Mouse (Mus musculus): ENCODE results near the gene Prkcb. TPM values are rescaled to one million over a fixed set of nuclear protein-coding genes. Genes with fewer than 3 reads are reported as not detected.

The Prkcb gene
- polyA plus RNA-seq, 1 experiment = 0.83 TPM

DNA sequence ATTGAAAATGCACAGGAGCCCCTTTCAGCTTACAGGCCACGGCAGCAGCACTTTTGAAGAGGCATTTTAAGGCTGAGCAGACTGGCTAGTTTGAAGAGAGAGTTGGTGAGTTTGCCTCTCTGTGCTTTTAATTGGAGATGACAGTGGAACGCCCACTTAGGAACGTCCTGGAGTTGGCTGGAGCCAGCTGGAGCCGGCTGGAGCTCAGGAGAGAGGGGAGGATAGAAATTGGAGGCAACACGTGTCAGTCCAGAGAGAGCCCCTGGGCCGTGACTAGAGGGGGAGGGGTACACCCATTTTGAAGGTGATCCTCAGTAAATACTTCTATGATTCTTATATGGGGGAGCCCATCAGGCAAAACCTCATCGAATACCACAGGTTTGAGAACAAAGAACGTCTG is 287.0 kb downstream of the Prkcb start:
- H3K9me3 ChIP-seq = no peaks in the 10 kb centered on the region
- TF ChIP-seq GATA1 (IDR thresholded peaks at IDR 0.05; ENCODE audit: borderline replicate concordance, low read length) = no peak
- TF ChIP-seq FLI1 (IDR thresholded peaks at IDR 0.05; ENCODE audit: low read length) = no peak
- H3K36me3 ChIP-seq (replicated peaks; ENCODE audit: low read length) = no peaks in the 10 kb centered on the region
- no peaks in the 10 kb centered on the region for H3K27me3 ChIP-seq (replicated peaks)
- H3K4me1 ChIP-seq = 0 out of 2 replicates have a peak, but pooled peaks cover 3% of the 10 kb centered on the region
- no peak overlapping the region for H3K4me3 ChIP-seq (replicated peaks)

DNA sequence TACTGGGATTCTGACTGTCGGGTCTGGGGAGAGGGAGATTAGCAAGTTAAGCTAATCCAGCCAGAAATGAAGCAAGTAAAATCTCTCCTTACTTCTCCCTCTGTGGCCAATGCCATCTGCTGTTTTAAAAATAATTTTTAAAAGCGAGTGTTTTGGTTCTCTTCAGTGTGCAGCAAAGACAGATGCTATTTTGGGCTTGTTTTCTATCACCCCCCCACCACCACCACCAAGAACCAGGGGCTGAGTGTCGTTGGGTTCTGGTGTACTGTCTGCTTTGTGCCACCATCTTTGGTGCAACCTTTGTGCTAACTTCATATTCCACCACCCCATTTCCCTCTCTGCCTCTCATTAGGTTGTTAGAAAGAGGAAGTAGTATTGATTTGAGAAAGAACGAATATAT is 289.0 kb downstream of the Prkcb start:
- Histone ChIP-seq H3K9me3 (no peaks in the 10 kb centered on the region), H3K4me3 (replicated peaks) (no peak overlapping the region), H3K4me1 (0 out of 2 replicates have a peak, but pooled peaks cover 3% of the 10 kb centered on the region), H3K36me3 (replicated peaks; ENCODE audit: low read length) (no peaks in the 10 kb centered on the region), H3K27me3 (replicated peaks) (no peaks in the 10 kb centered on the region)
- TF ChIP-seq GATA1 (IDR thresholded peaks at IDR 0.05; ENCODE audit: borderline replicate concordance, low read length) (no peak), FLI1 (IDR thresholded peaks at IDR 0.05; ENCODE audit: low read length) (no peak)

DNA sequence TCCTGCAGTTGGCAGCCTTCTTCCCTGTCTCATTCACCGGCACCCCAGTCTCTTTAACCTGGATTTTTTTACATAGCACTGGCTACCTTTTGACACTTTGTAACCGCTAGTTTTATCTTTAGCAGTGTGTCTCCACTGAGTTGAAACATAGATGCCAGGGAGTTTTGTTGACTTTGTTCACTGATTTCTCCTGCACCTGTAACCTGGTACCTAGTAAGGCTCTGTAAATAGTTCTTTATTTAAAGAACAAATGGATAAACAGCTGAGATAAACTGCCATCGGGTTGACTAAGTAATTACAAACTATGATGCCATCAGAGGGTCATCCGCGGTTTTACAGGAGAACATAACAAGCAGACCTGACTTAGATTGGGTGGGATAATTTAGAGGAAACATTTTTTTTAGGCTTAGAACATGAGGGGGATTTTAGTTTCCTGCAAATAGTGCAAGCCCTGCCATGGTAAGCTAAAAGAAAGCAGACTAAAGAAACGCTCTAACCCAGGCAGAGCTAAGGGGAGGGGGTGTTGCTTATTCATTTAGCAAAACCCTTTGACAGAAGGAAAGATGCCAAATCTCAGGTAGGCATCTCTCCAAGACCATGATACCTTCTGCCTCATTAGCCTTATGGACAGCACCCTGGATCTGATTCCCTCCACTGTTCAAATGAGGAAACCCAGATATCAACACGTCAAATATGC is 291.1 kb downstream of the Prkcb start:
- TF ChIP-seq GATA1 (IDR thresholded peaks at IDR 0.05; ENCODE audit: borderline replicate concordance, low read length) (no peak), FLI1 (IDR thresholded peaks at IDR 0.05; ENCODE audit: low read length) (no peak)
- Histone ChIP-seq H3K4me3 (replicated peaks) (no peak overlapping the region), H3K9me3 (no peaks in the 10 kb centered on the region), H3K27me3 (replicated peaks) (no peaks in the 10 kb centered on the region), H3K36me3 (replicated peaks; ENCODE audit: low read length) (no peaks in the 10 kb centered on the region), H3K4me1 (no peaks in the 10 kb centered on the region)

DNA sequence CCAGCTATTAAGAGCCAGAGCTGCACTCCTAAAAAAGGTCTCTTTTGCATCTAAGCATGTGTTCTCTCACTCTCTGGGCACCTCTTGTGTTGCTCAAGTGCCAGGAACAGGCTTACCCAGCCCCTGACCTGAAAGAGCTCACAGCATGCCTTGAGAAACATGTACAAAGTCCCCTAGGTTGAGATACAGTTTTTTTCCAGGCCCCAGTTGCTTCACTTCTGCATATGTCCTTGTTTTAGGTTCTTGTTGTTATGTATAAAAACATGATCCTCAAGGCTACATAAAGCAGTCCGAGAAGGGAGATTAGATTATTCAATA is 291.6 kb downstream of the Prkcb start:
- no peak overlapping the region for H3K4me3 ChIP-seq (replicated peaks)
- H3K4me1 ChIP-seq = no peaks in the 10 kb centered on the region
- H3K27me3 ChIP-seq (replicated peaks) = no peaks in the 10 kb centered on the region
- H3K36me3 ChIP-seq (replicated peaks; ENCODE audit: low read length) = no peaks in the 10 kb centered on the region
- no peaks in the 10 kb centered on the region for H3K9me3 ChIP-seq
- no peak for TF ChIP-seq FLI1 (IDR thresholded peaks at IDR 0.05; ENCODE audit: low read length)

DNA sequence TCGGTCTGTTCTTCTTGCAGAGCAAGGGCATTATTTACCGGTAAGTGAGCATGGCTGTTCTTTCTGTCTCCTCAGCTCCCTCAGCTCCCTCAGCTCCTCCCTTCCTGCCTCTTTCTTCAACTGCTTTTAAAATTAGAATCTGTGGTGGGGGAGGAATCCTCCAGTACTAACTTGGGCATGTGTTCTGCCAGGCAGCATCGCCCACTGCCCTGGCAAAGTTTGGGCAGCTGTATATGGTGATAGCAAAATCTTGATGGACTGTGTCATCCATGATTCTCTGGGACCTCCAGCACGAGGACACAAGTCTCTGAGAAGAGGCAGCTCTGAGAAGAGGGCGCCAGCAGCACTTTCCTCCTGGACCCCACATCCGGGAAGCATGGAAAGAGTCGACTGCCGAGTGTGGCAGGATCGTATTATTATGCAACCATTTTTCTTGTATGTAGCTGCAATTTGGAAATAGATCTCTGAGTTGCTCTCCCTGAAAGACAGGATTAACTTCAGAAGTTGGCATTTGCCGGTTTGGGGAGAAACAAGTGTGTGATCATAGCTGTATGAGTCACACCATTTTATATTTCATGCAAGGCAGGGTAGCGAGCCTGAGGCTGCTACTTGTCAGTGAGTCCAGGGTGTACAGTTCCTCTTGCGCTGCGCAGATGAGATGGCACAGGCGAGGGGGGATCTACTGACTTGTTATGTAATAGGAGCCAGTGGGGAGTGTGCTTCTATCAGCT is 296.0 kb downstream of the Prkcb start:
- H3K4me1 ChIP-seq = no peaks in the 10 kb centered on the region
- H3K27me3 ChIP-seq (replicated peaks) = no peaks in the 10 kb centered on the region
- TF ChIP-seq FLI1 (IDR thresholded peaks at IDR 0.05; ENCODE audit: low read length) (no peak), GATA1 (IDR thresholded peaks at IDR 0.05; ENCODE audit: borderline replicate concordance, low read length) (no peak)
- H3K9me3 ChIP-seq = no peaks in the 10 kb centered on the region
- H3K4me3 ChIP-seq (replicated peaks) = no peak overlapping the region
- H3K36me3 ChIP-seq (replicated peaks; ENCODE audit: low read length) = no peaks in the 10 kb centered on the region

DNA sequence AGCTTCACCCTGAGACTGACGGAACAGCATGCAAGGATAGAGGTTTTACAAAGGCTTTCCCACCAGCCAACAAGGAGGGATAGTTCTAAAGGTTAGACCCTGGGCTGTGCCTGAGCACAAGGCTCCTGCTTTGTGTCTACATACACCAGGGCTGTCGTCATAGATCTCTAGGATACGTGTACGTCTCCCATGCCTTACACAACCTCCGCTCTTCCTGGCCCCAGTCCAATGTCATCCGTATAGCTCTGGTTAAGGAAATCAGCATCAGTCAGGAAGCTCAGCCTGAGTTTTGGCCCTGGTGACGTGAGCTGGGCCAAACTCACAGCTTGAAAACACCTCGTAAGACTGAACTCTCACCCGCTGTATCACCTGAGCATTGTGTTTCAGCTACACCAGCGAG is 307.3 kb downstream of the Prkcb start:
- no peaks in the 10 kb centered on the region for H3K36me3 ChIP-seq (replicated peaks; ENCODE audit: low read length)
- TF ChIP-seq FLI1 (IDR thresholded peaks at IDR 0.05; ENCODE audit: low read length) (no peak), GATA1 (IDR thresholded peaks at IDR 0.05; ENCODE audit: borderline replicate concordance, low read length) (no peak)
- H3K27me3 ChIP-seq (replicated peaks) = peaks cover 19% of the 10 kb centered on the region

DNA sequence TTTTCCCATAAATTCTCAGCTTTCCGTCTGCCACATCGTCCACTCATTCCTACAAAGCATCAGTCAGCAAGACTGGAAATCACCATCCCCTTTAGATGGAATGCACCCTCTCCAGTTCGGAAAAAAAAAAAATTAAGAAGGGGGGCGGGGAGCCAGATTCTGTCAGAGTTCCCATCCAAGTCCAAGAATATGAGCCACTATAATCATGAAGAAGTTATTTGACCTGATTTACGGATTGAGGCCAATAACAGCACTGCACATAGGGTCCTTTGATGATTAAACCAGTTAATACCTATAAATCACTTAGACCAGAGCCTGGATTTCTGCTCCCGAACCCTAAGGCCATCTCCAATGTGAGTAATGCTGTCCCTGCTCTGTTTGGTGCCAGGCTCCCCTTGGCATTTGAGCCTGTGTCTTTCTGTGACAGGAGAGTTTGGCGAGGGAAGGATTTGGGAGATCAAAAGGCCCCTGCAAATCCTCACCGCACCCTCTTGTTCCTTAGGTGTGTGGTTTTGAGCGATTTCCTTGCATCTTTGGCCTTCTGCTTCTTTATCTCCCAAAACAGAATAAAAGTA is 308.1 kb downstream of the Prkcb start:
- TF ChIP-seq GATA1 (IDR thresholded peaks at IDR 0.05; ENCODE audit: borderline replicate concordance, low read length) (no peak), FLI1 (IDR thresholded peaks at IDR 0.05; ENCODE audit: low read length) (no peak)
- Histone ChIP-seq H3K9me3 (no peaks in the 10 kb centered on the region), H3K27me3 (replicated peaks) (peaks cover 19% of the 10 kb centered on the region), H3K4me3 (replicated peaks) (no peak overlapping the region), H3K36me3 (replicated peaks; ENCODE audit: low read length) (no peaks in the 10 kb centered on the region), H3K4me1 (peaks cover 18% of the 10 kb centered on the region)

More for the DNA sequence above, 307.3 kb downstream of the Prkcb start:
- no peaks in the 10 kb centered on the region for H3K9me3 ChIP-seq
- no peak overlapping the region for H3K4me3 ChIP-seq (replicated peaks)
- H3K4me1 ChIP-seq = peaks cover 17% of the 10 kb centered on the region

DNA sequence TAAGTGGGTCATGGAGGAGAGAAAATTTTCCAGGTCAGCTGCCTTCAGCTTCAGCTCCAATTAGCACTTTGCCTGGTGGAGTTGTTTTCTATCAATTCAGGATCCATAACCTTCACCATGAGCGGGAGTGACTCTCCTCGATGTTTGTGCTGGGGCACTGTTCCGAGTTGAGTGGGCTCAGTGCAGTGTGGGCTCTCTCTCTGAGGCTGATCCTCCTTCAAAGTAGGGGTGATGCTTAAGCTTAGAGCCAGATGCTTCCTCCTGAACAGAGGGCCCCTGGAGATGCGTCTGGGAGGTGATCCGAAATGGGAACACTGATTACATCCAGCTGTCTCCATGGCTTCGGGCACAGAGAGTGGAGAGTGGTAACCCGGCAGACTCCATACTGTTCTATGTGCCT is 308.8 kb downstream of the Prkcb start:
- no peaks in the 10 kb centered on the region for H3K36me3 ChIP-seq (replicated peaks; ENCODE audit: low read length)
- no peaks in the 10 kb centered on the region for H3K9me3 ChIP-seq
- peaks cover 18% of the 10 kb centered on the region for H3K4me1 ChIP-seq
- H3K27me3 ChIP-seq (replicated peaks) = peaks cover 19% of the 10 kb centered on the region
- H3K4me3 ChIP-seq (replicated peaks) = no peak overlapping the region
- TF ChIP-seq FLI1 (IDR thresholded peaks at IDR 0.05; ENCODE audit: low read length) = no peak
- TF ChIP-seq GATA1 (IDR thresholded peaks at IDR 0.05; ENCODE audit: borderline replicate concordance, low read length) = no peak

DNA sequence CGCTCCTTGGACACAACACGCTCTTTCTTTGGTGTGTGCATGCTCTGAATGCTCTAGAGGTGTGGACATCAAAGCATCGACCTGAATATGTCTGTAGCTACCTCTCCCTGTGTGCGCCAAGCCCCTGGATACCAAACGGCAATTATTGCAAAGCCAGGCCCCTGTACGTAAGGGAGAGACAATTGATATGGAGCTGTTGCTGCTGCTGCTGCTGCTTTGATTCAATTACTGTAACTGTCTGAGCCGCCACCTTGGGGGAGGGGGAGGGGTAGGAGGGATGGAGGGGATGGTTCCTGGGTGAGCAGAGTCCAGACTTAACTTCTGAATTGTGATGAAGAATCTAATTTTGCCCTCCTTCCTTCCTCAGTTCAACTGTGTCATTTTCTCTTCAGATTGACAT is 312.3 kb downstream of the Prkcb start:
- peaks cover 12% of the 10 kb centered on the region for H3K27me3 ChIP-seq (replicated peaks)
- TF ChIP-seq FLI1 (IDR thresholded peaks at IDR 0.05; ENCODE audit: low read length) (no peak), GATA1 (IDR thresholded peaks at IDR 0.05; ENCODE audit: borderline replicate concordance, low read length) (no peak)
- no peaks in the 10 kb centered on the region for H3K36me3 ChIP-seq (replicated peaks; ENCODE audit: low read length)
- 0 out of 2 replicates have a peak, but pooled peaks cover 3% of the 10 kb centered on the region for H3K9me3 ChIP-seq
- H3K4me3 ChIP-seq (replicated peaks) = peak overlapping the region; percentile 18
- peaks cover 18% of the 10 kb centered on the region for H3K4me1 ChIP-seq

DNA sequence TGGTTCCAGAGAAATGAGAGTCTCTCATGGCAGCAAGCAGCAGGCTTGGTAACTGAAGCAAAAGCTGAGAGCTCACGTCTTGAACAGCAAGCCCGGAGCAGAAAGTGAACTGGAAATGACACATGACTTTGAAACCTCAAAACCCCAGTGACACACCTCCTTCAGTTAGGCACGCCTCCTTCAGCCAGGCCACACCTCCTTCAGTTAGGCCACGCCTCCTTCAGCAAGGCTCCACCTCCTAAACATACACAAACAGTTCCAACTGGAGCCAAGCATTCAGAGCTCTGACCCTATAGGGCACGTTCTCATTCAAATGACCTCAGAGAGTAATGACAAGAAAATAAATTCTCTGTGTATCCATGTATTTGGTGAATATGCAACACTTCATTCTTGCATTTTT is 316.5 kb downstream of the Prkcb start:
- 0 out of 2 replicates have a peak, but pooled peaks cover 3% of the 10 kb centered on the region for H3K9me3 ChIP-seq
- peaks cover 10% of the 10 kb centered on the region for H3K4me1 ChIP-seq
- TF ChIP-seq FLI1 (IDR thresholded peaks at IDR 0.05; ENCODE audit: low read length) (no peak), GATA1 (IDR thresholded peaks at IDR 0.05; ENCODE audit: borderline replicate concordance, low read length) (no peak)
- H3K4me3 ChIP-seq (replicated peaks) = no peak overlapping the region
- H3K36me3 ChIP-seq (replicated peaks; ENCODE audit: low read length) = no peaks in the 10 kb centered on the region
- peaks cover 5% of the 10 kb centered on the region for H3K27me3 ChIP-seq (replicated peaks)

Measured in megakaryocyte, embryonic 14.5 days (primary cell).